Mouse (Mus musculus): ENCODE data around the gene Wdr20. TPM values are rescaled to one million over a fixed set of nuclear protein-coding genes. Genes with fewer than 3 reads are reported as not detected.

Wdr20 gene
- total and polyA plus RNA-seq, 3 experiments: 17.9 to 26.2 (median 22.8) TPM

DNA sequence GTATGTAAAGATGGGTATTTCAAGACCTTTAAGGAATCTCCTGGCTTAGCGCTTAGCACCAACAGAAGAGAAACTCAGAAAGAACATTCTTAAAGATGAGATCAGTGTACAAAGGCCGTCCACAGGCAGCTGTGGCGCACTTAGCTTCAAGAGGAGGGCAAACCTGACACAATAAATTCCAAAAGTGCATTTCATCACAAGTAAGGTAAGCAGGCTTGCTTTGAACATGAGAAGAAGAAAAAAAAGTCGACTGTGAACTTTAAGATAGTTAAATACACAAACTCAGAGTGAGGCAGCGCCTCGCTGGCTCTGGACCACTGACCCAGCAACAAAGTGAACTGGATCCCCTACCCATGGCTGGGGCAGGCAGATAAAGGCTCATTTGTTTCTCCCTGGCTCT is 99.0 kb downstream of the Wdr20 start:
- Histone ChIP-seq H3K4me1 (ENCODE audit: control insufficient read depth in 1 of 2, insufficient read depth in 2 of 2) (peaks cover 0 to 25% of the 10 kb centered on the region in 2 experiments; a peak in 2 of 4 replicates), H3K4me3 (replicated peaks in 1 of 3; ENCODE audit: low read depth in 2 of 3, low read length in 2 of 3, poor library complexity in 1 of 3) (no peak overlapping the region), H3K9ac (ENCODE audit: insufficient read depth, low read depth) (no peak overlapping the region), H3K27me3 (replicated peaks) (peaks cover 10% of the 10 kb centered on the region), H3K36me3 (replicated peaks in 1 of 2; ENCODE audit: control insufficient read depth in 1 of 2, insufficient read depth in 1 of 2, low read length in 1 of 2) (no peaks in the 10 kb centered on the region), H3K79me2 (replicated peaks; ENCODE audit: control insufficient read depth, extremely low read depth, insufficient read depth, poor library complexity, severe bottlenecking) (no peaks in the 10 kb centered on the region), H3K4me2 (ENCODE audit: insufficient read depth, low read depth, poor library complexity, severe bottlenecking) (0 out of 2 replicates have a peak overlapping the region, but pooled peaks have one; percentile 4), H3K9me3 (replicated peaks; ENCODE audit: low read length) (no peaks in the 10 kb centered on the region), H3K27ac (ENCODE audit: insufficient read depth, low read depth) (no peak overlapping the region)
- in situ Hi-C loops (cut with MboI; ENCODE audit: low pct_ligation_motif_present, low pct_unique_long_range_greater_than_20kb, low sequenced_read_pairs): no loop called here
- no peak for TF ChIP-seq MAX (IDR thresholded peaks at IDR 0.05; ENCODE audit: low read length)
- no peak for TF ChIP-seq UBTF (IDR thresholded peaks at IDR 0.05; ENCODE audit: low read depth, low read length)
- dilution Hi-C loops (cut with MboI; ENCODE audit: extremely low pct_ligation_motif_present, extremely low pct_unique_long_range_greater_than_20kb, low sequenced_read_pairs): no loop called here
- DNase-seq (ENCODE audit: extremely low read depth): no peak

DNA sequence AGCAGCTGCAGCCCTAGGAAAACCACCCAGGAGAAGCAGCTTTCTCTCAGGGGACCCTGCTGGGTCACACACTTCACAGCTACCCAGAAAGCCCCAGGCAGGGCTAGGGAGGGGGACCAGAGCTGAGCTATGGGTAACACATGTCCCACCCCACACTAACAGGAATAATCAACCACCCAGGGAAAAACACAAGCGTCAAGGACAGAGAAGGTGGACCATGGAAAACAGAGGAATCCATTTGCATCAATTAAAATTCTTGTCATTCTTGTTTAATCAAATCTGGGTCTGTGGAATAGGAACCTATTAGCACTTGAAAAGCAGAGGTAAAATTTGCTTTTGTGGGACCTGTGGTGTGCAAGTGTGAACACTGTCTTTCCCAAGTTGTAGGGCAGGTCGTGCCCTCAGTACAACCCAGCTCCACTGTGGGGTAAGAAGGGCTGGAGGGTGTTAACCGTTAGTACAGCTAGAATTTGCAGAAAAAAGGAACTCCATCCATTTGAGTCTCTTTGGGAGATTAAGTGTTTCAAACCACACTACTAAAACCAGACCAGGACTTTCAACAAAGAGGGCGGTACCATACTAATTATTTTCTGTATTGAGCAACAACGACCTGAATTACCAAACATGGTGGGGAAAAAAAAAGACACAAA is 99.6 kb downstream of the Wdr20 start:
- H3K4me2 ChIP-seq (ENCODE audit: insufficient read depth, low read depth, poor library complexity, severe bottlenecking): 0 out of 2 replicates have a peak overlapping the region, but pooled peaks have one; percentile 4
- H3K4me1 ChIP-seq (ENCODE audit: control insufficient read depth in 1 of 2, insufficient read depth in 2 of 2): peaks cover 0 to 28% of the 10 kb centered on the region in 2 experiments; a peak in 2 of 4 replicates
- DNase-seq (ENCODE audit: extremely low read depth): no peak
- peaks cover 10% of the 10 kb centered on the region for H3K27me3 ChIP-seq (replicated peaks)
- H3K4me3 ChIP-seq (replicated peaks in 1 of 3; ENCODE audit: low read depth in 2 of 3, low read length in 2 of 3, poor library complexity in 1 of 3): no peak overlapping the region
- no peaks in the 10 kb centered on the region for H3K9me3 ChIP-seq (replicated peaks; ENCODE audit: low read length)
- no peak overlapping the region for H3K27ac ChIP-seq (ENCODE audit: insufficient read depth, low read depth)
- H3K36me3 ChIP-seq (replicated peaks in 1 of 2; ENCODE audit: control insufficient read depth in 1 of 2, insufficient read depth in 1 of 2, low read length in 1 of 2): no peaks in the 10 kb centered on the region
- no peak overlapping the region for H3K9ac ChIP-seq (ENCODE audit: insufficient read depth, low read depth)
- no peaks in the 10 kb centered on the region for H3K79me2 ChIP-seq (replicated peaks; ENCODE audit: control insufficient read depth, extremely low read depth, insufficient read depth, poor library complexity, severe bottlenecking)
- in situ Hi-C loops (cut with MboI; ENCODE audit: low pct_ligation_motif_present, low pct_unique_long_range_greater_than_20kb, low sequenced_read_pairs) (no loop called here), dilution Hi-C loops (cut with MboI; ENCODE audit: extremely low pct_ligation_motif_present, extremely low pct_unique_long_range_greater_than_20kb, low sequenced_read_pairs) (no loop called here)
- TF ChIP-seq UBTF (IDR thresholded peaks at IDR 0.05; ENCODE audit: low read depth, low read length) (no peak), USF2 (conservative IDR thresholded peaks at IDR 0.05; ENCODE audit: low read depth, low read length) (no peak), MEF2A (IDR thresholded peaks at IDR 0.05; ENCODE audit: borderline replicate concordance, low read depth, low read length) (no peak), ETS1 (conservative IDR thresholded peaks at IDR 0.05; ENCODE audit: low read depth, low read length) (no peak), HCFC1 (IDR thresholded peaks at IDR 0.05; ENCODE audit: low read depth, low read length) (no peak), TCF12 (IDR thresholded peaks at IDR 0.05; ENCODE audit: low read depth, low read length) (no peak)

- H3K4me3 ChIP-seq (replicated peaks in 1 of 3; ENCODE audit: low read depth in 2 of 3, low read length in 2 of 3, poor library complexity in 1 of 3): no peak overlapping the region
- H3K9me3 ChIP-seq (replicated peaks; ENCODE audit: low read length): no peaks in the 10 kb centered on the region
- DNase-seq (ENCODE audit: extremely low read depth): no peak
- in situ Hi-C loops (cut with MboI; ENCODE audit: low pct_ligation_motif_present, low pct_unique_long_range_greater_than_20kb, low sequenced_read_pairs) (no loop called here), dilution Hi-C loops (cut with MboI; ENCODE audit: extremely low pct_ligation_motif_present, extremely low pct_unique_long_range_greater_than_20kb, low sequenced_read_pairs) (no loop called here)
- no peaks in the 10 kb centered on the region for H3K79me2 ChIP-seq (replicated peaks; ENCODE audit: control insufficient read depth, extremely low read depth, insufficient read depth, poor library complexity, severe bottlenecking)
- no peak overlapping the region for H3K9ac ChIP-seq (ENCODE audit: insufficient read depth, low read depth)
- no peak overlapping the region for H3K27ac ChIP-seq (ENCODE audit: insufficient read depth, low read depth)
- peaks cover 0 to 34% of the 10 kb centered on the region in 2 experiments; a peak in 2 of 4 replicates for H3K4me1 ChIP-seq (ENCODE audit: control insufficient read depth in 1 of 2, insufficient read depth in 2 of 2)
- H3K4me2 ChIP-seq (ENCODE audit: insufficient read depth, low read depth, poor library complexity, severe bottlenecking): no peak overlapping the region
- H3K36me3 ChIP-seq (replicated peaks in 1 of 2; ENCODE audit: control insufficient read depth in 1 of 2, insufficient read depth in 1 of 2, low read length in 1 of 2): no peaks in the 10 kb centered on the region
- peaks cover 10% of the 10 kb centered on the region for H3K27me3 ChIP-seq (replicated peaks)
- TF ChIP-seq ETS1 (conservative IDR thresholded peaks at IDR 0.05; ENCODE audit: low read depth, low read length): no peak
- no peak for TF ChIP-seq ZMIZ1 (IDR thresholded peaks at IDR 0.05; ENCODE audit: low read depth, low read length)
- no peak for TF ChIP-seq PAX5 (IDR thresholded peaks at IDR 0.05; ENCODE audit: low read length)
- TF ChIP-seq RAD21 (IDR thresholded peaks at IDR 0.05; ENCODE audit: low read depth, low read length): no peak
- TF ChIP-seq KAT2A (IDR thresholded peaks at IDR 0.05; ENCODE audit: insufficient replicate concordance, low read length): no peak
- no peak for TF ChIP-seq ZKSCAN1 (IDR thresholded peaks at IDR 0.05; ENCODE audit: borderline replicate concordance, low read depth, low read length)
- no peak for TF ChIP-seq ZC3H11A (IDR thresholded peaks at IDR 0.05; ENCODE audit: low read depth, low read length)
- no peak for TF ChIP-seq NRF1 (IDR thresholded peaks at IDR 0.05; ENCODE audit: low read depth, low read length)
- no peak for TF ChIP-seq GABPA (IDR thresholded peaks at IDR 0.05; ENCODE audit: insufficient replicate concordance, low read depth, low read length)
- TF ChIP-seq MYC (IDR thresholded peaks at IDR 0.05; ENCODE audit: low read depth, low read length): no peak
- TF ChIP-seq POLR2AphosphoS2 (IDR thresholded peaks at IDR 0.05; ENCODE audit: low read depth, low read length): no peak
- no peak for TF ChIP-seq IRF4 (IDR thresholded peaks at IDR 0.05; ENCODE audit: low read depth, low read length)
- no peak for TF ChIP-seq BHLHE40 (IDR thresholded peaks at IDR 0.05; ENCODE audit: low read depth, low read length)
These were observed 100.1 kb downstream of the Wdr20 start for GRCm38 (mm10) chr12:110837850-110838249.

All from CH12.LX (cell line).